Mouse (Mus musculus): ENCODE measurements around the gene Mark1.

Mark1 gene

GRCm38 (mm10) chr1:184846973-184847372 lies 152.4 kb downstream of the Mark1 start:
- DNase-seq = no peak
